Mouse (Mus musculus) intestine, postnatal 0 days (tissue): ENCODE data around the gene Pusl1. TPM values are rescaled to one million over a fixed set of nuclear protein-coding genes. Genes with fewer than 3 reads are reported as not detected.

Source experiments
- ATAC-seq: fragments of 200-750 bp; cut with Nextera tagmentation; 2 replicates; pipeline ENCODE4 v1.8.0; 2017; ENCODE audit warnings: mild to moderate bottlenecking, moderate TSS enrichment, moderate library complexity
- H3K27ac ChIP-seq: fragments of 300-500 bp; sonication (generic); 2 replicates; pipeline ENCODE4 v1.5.1; 2014; ENCODE audit warnings: mild to moderate bottlenecking, low read depth, low read length, moderate library complexity
- H3K27me3 ChIP-seq: fragments of 300-500 bp; sonication (generic); replicated peaks from 2 replicates; pipeline ENCODE4 v1.6.1; 2014; ENCODE audit warnings: low read length, mixed read lengths; ENCODE audit not compliant: control insufficient read depth, insufficient read depth
- H3K36me3 ChIP-seq: fragments of 300-500 bp; sonication (generic); 2 replicates; pipeline ENCODE4 v1.6.1; 2014; ENCODE audit warnings: mild to moderate bottlenecking, moderate library complexity; ENCODE audit not compliant: control insufficient read depth, insufficient read depth
- H3K4me1 ChIP-seq: fragments of 300-500 bp; sonication (generic); replicated peaks from 2 replicates; pipeline ENCODE4 v1.6.1; 2014; ENCODE audit warnings: antibody characterized with exemption, low read length, mixed read lengths; ENCODE audit not compliant: control insufficient read depth, insufficient read depth
- H3K4me2 ChIP-seq: fragments of 300-500 bp; sonication (generic); replicated peaks from 2 replicates; pipeline ENCODE4 v1.6.1; 2014; ENCODE audit warnings: low read depth, mild to moderate bottlenecking, moderate library complexity
- H3K4me3 ChIP-seq: fragments of 300-500 bp; sonication (generic); 2 replicates; pipeline ENCODE4 v1.5.1; 2014; ENCODE audit warnings: low read depth, low read length
- H3K9ac ChIP-seq: fragments of 300-500 bp; sonication (generic); 2 replicates; pipeline ENCODE4 v1.6.1; 2014; ENCODE audit warnings: mild to moderate bottlenecking, low read depth, low read length
- H3K9me3 ChIP-seq: fragments of 300-500 bp; sonication (generic); 2 replicates; pipeline ENCODE4 v1.6.1; 2016; ENCODE audit warnings: mixed run types; ENCODE audit not compliant: control insufficient read depth
- CTCF ChIP-seq: sonication (generic); IDR thresholded peaks from 2 replicates; pipeline ENCODE4 v1.5.1; 2016; ENCODE audit warnings: low read depth, mild to moderate bottlenecking, control low read depth, antibody characterized with exemption, moderate library complexity
- WGBS: fragments of 180-500 bp; shearing (Covaris S2); extraction: QIAGEN DNeasy Blood & Tissue Kit; methylation state at CpG from one replicate; pipeline ENCODE4 v1.1.7; 2014; 5-methylcytosine and 5-hydroxymethylcytosine counted together
- polyA plus RNA-seq: library from polyadenylated mRNA; unstranded; fragments of >200 nt; fragmentation: Nextera tagmentation; extraction: Ambion mirVana; gene quantifications from 2 replicates; pipeline ENCODE4 v1.2.1, GENCODE M21; 2015

Gene Pusl1
- polyA plus RNA-seq, 1 experiment from 2014 or later: 23.6 TPM

- 72% methylated on average over 3 of the region's 3 CpGs for WGBS
- H3K27me3 ChIP-seq: no peaks in the 10 kb centered on the region
- no peak for TF ChIP-seq CTCF
- no peak overlapping the region for H3K4me2 ChIP-seq
- no peak for ATAC-seq
- no peak overlapping the region for H3K4me3 ChIP-seq
- no peaks in the 10 kb centered on the region for H3K4me1 ChIP-seq
- H3K9me3 ChIP-seq: no peaks in the 10 kb centered on the region
- peak overlapping the region; percentile 21; the same call in 1 of the 2 replicates for H3K27ac ChIP-seq
- peaks cover 36% of the 10 kb centered on the region for H3K36me3 ChIP-seq
- H3K9ac ChIP-seq: no peak overlapping the region
Observed at GRCm38 (mm10) chr4:155883587-155883986, 8.0 kb downstream of the Pusl1 start.

GRCm38 (mm10) chr4:155871404-155871803, 20.2 kb downstream of the Pusl1 start:
- no peak for ATAC-seq
- WGBS: 79% methylated on average over 7 of the region's 7 CpGs
- TF ChIP-seq CTCF: no peak

GRCm38 (mm10) chr4:155869317-155870033, 22.1 kb downstream of the Pusl1 start, which contains the start of the genes Cptp and Ints11:
Cptp (minus strand) TSS chr4:155869440.
Ints11 (plus strand) TSS chr4:155869546.
- H3K9ac ChIP-seq: peak within 1 kb of the TSS; percentile 57
- peak within 1 kb of the TSS; percentile 74 for H3K27ac ChIP-seq
- H3K9me3 ChIP-seq: no peaks in the 10 kb centered on the region
- H3K36me3 ChIP-seq: peaks cover 47% of the 10 kb centered on the region
- under 1% methylated on average over 63 of the region's 63 CpGs for whole genome bisulfite sequencing
- H3K4me3 ChIP-seq: peak within 1 kb of the TSS; percentile 90
- TF ChIP-seq CTCF: peak; percentile 66
- no peaks in the 10 kb centered on the region for H3K27me3 ChIP-seq
- peak within 1 kb of the TSS; percentile 97 for H3K4me2 ChIP-seq
- H3K4me1 ChIP-seq: no peaks in the 10 kb centered on the region
- peak; percentile 96 for ATAC-seq

More at GRCm38 (mm10) chr4:155871404-155871803, 20.2 kb downstream of the Pusl1 start:
- Histone ChIP-seq H3K36me3 (peaks cover 43% of the 10 kb centered on the region), H3K4me1 (no peaks in the 10 kb centered on the region), H3K27me3 (no peaks in the 10 kb centered on the region), H3K4me3 (no peak overlapping the region), H3K27ac (no peak overlapping the region), H3K4me2 (no peak overlapping the region), H3K9me3 (no peaks in the 10 kb centered on the region), H3K9ac (no peak overlapping the region)

- peaks cover 41% of the 10 kb centered on the region for H3K36me3 ChIP-seq
- no peak for TF ChIP-seq CTCF
Observed at GRCm38 (mm10) chr4:155868614-155869298, 22.8 kb downstream of the Pusl1 start.

GRCm38 (mm10) chr4:155863001-155863400, 28.6 kb downstream of the Pusl1 start, which contains the start of gene Tas1r3:
Tas1r3 (minus strand) TSS chr4:155863362.
- Histone ChIP-seq H3K9ac (no peak within 1 kb of the TSS), H3K4me1 (no peaks in the 10 kb centered on the region), H3K27ac (no peak within 1 kb of the TSS), H3K36me3 (peaks cover 45% of the 10 kb centered on the region), H3K9me3 (no peaks in the 10 kb centered on the region), H3K27me3 (no peaks in the 10 kb centered on the region), H3K4me3 (no peak within 1 kb of the TSS), H3K4me2 (no peak within 1 kb of the TSS)
- ATAC-seq: no peak
- WGBS: 68% methylated on average over 5 of the region's 5 CpGs
- TF ChIP-seq CTCF: no peak

More at GRCm38 (mm10) chr4:155868614-155869298, 22.8 kb downstream of the Pusl1 start:
- Histone ChIP-seq H3K27me3 (no peaks in the 10 kb centered on the region), H3K9me3 (no peaks in the 10 kb centered on the region), H3K4me1 (no peaks in the 10 kb centered on the region), H3K9ac (peak overlapping the region; percentile 57), H3K27ac (peak overlapping the region; percentile 74), H3K4me2 (peak overlapping the region; percentile 97), H3K4me3 (peak overlapping the region; percentile 90)
- WGBS: 5% methylated on average over 22 of the region's 22 CpGs
- peak; percentile 71 for ATAC-seq

GRCm38 (mm10) chr4:155861787-155862186, 29.8 kb downstream of the Pusl1 start:
- Histone ChIP-seq H3K4me3 (no peak overlapping the region), H3K4me2 (no peak overlapping the region), H3K9ac (no peak overlapping the region), H3K27me3 (no peaks in the 10 kb centered on the region), H3K4me1 (no peaks in the 10 kb centered on the region), H3K9me3 (no peaks in the 10 kb centered on the region), H3K27ac (no peak overlapping the region), H3K36me3 (peaks cover 53% of the 10 kb centered on the region)
- no peak for TF ChIP-seq CTCF
- WGBS: 87% methylated on average over 7 of the region's 7 CpGs
- ATAC-seq: no peak
